Mouse (Mus musculus) limb, embryonic 12.5 days (tissue): ENCODE data around the gene Rasd1. TPM values are rescaled to one million over a fixed set of nuclear protein-coding genes. Genes with fewer than 3 reads are reported as not detected.

Source experiments
- polyA plus RNA-seq: library from polyadenylated mRNA; unstranded; fragments of >200 nt; fragmentation: Nextera tagmentation; extraction: Ambion mirVana; gene quantifications from 2 replicates; pipeline ENCODE4 v1.2.1, GENCODE M21; 2016

Gene Rasd1
- polyA plus RNA-seq, 1 experiment from 2014 or later: 1.7 TPM

Other genes with a start within 250 kb of the Rasd1 start
- gene Pld6, start 177.3 kb downstream of the Rasd1 start, polyA plus RNA-seq: 4.5 and 4.7 TPM in 2 replicates
- 37.4 and 37.5 TPM in 2 replicates for gene Flcn, start 154.9 kb downstream of the Rasd1 start, polyA plus RNA-seq
- 36.8 and 39.8 TPM in 2 replicates for gene Nt5m, start 125.5 kb downstream of the Rasd1 start, polyA plus RNA-seq
- gene Cops3, start 125.1 kb downstream of the Rasd1 start, polyA plus RNA-seq: 224 and 232 TPM in 2 replicates
- 37.7 and 40.7 TPM in 2 replicates for gene Med9, start 16.7 kb downstream of the Rasd1 start, polyA plus RNA-seq
- 3.2 and 3.9 TPM in 2 replicates for gene Pemt, start 81.5 kb upstream of the Rasd1 start, polyA plus RNA-seq
- gene Rai1, start 140.1 kb upstream of the Rasd1 start, polyA plus RNA-seq: 36.2 and 37.5 TPM in 2 replicates